Mouse (Mus musculus) embryonic facial prominence, embryonic 15.5 days (tissue): Measurements from ENCODE around the gene Slit3. TPM values are rescaled to one million over a fixed set of nuclear protein-coding genes. Genes with fewer than 3 reads are reported as not detected.

Experiments used
- ATAC-seq: fragments of 200-750 bp; cut with Nextera tagmentation; 2 replicates; pipeline ENCODE4 v1.8.0; 2017; ENCODE audit warnings: low read depth, moderate TSS enrichment; ENCODE audit not compliant: insufficient number of reproducible peaks, low FRiP score, low TSS enrichment
- H3K27ac ChIP-seq: fragments of 300-500 bp; sonication (generic); replicated peaks from 2 replicates; pipeline ENCODE4 v1.5.1; 2015; ENCODE audit warnings: mild to moderate bottlenecking, inconsistent platforms
- H3K27me3 ChIP-seq: fragments of 300-500 bp; sonication (generic); 2 replicates; pipeline ENCODE4 v1.6.1; 2015; ENCODE audit warnings: inconsistent platforms
- H3K36me3 ChIP-seq: fragments of 300-500 bp; sonication (generic); 2 replicates; pipeline ENCODE4 v1.6.1; 2015; ENCODE audit warnings: mild to moderate bottlenecking, inconsistent platforms
- H3K4me1 ChIP-seq: fragments of 300-500 bp; sonication (generic); 2 replicates; pipeline ENCODE4 v1.6.1; 2015; ENCODE audit warnings: inconsistent platforms
- H3K4me2 ChIP-seq: fragments of 300-500 bp; sonication (generic); replicated peaks from 2 replicates; pipeline ENCODE4 v1.6.1; 2015; ENCODE audit warnings: mild to moderate bottlenecking, inconsistent platforms
- H3K4me3 ChIP-seq: fragments of 300-500 bp; sonication (generic); replicated peaks from 2 replicates; pipeline ENCODE4 v1.5.1; 2015; ENCODE audit warnings: mild to moderate bottlenecking, inconsistent platforms
- H3K9ac ChIP-seq: fragments of 300-500 bp; sonication (generic); 2 replicates; pipeline ENCODE4 v1.6.1; 2015; ENCODE audit warnings: inconsistent platforms
- H3K9me3 ChIP-seq: fragments of 300-500 bp; sonication (generic); replicated peaks from 2 replicates; pipeline ENCODE4 v1.6.1; 2016; ENCODE audit warnings: inconsistent platforms
- WGBS: fragments of 180-500 bp; shearing (Covaris S2); methylation state at CpG from one replicate; pipeline ENCODE4 v1.1.7; 2015; 5-methylcytosine and 5-hydroxymethylcytosine counted together
- polyA plus RNA-seq: library from polyadenylated mRNA; unstranded; fragments of >200 nt; fragmentation: Nextera tagmentation; extraction: Ambion mirVana; gene quantifications from 2 replicates; pipeline ENCODE4 v1.2.1, GENCODE M21; 2015

Gene Slit3
- polyA plus RNA-seq, 1 experiment from 2014 or later = 27.6 TPM

GRCm38 (mm10) chr11:35504916-35505315 is 383.9 kb downstream of the Slit3 start:
- Histone ChIP-seq H3K4me3 (no peak overlapping the region), H3K4me2 (no peak overlapping the region), H3K36me3 (no peaks in the 10 kb centered on the region), H3K9me3 (no peaks in the 10 kb centered on the region), H3K9ac (no peak overlapping the region), H3K4me1 (peaks cover 26% of the 10 kb centered on the region), H3K27me3 (no peaks in the 10 kb centered on the region), H3K27ac (no peak overlapping the region)
- WGBS = 66% methylated on average over 8 of the region's 8 CpGs
- no peak for ATAC-seq

GRCm38 (mm10) chr11:35505316-35505715 is 384.3 kb downstream of the Slit3 start:
- ATAC-seq = no peak
- WGBS = 63% methylated on average over 4 of the region's 4 CpGs
- H3K9me3 ChIP-seq = no peaks in the 10 kb centered on the region
- peaks cover 26% of the 10 kb centered on the region for H3K4me1 ChIP-seq
- H3K9ac ChIP-seq = no peak overlapping the region
- no peak overlapping the region for H3K27ac ChIP-seq
- H3K4me2 ChIP-seq = no peak overlapping the region
- no peak overlapping the region for H3K4me3 ChIP-seq
- no peaks in the 10 kb centered on the region for H3K27me3 ChIP-seq
- no peaks in the 10 kb centered on the region for H3K36me3 ChIP-seq

GRCm38 (mm10) chr11:35505817-35506216 is 384.8 kb downstream of the Slit3 start:
- H3K4me1 ChIP-seq = peaks cover 26% of the 10 kb centered on the region
- H3K4me3 ChIP-seq = no peak overlapping the region
- ATAC-seq = no peak
- H3K9ac ChIP-seq = no peak overlapping the region
- no peaks in the 10 kb centered on the region for H3K36me3 ChIP-seq
- H3K27ac ChIP-seq = no peak overlapping the region
- no peaks in the 10 kb centered on the region for H3K9me3 ChIP-seq
- 44% methylated on average over 9 of the region's 9 CpGs for WGBS
- no peaks in the 10 kb centered on the region for H3K27me3 ChIP-seq
- H3K4me2 ChIP-seq = no peak overlapping the region

GRCm38 (mm10) chr11:35507781-35508390 is 386.9 kb downstream of the Slit3 start:
- WGBS = 68% methylated on average over 9 of the region's 9 CpGs

GRCm38 (mm10) chr11:35512686-35513085 is 391.7 kb downstream of the Slit3 start:
- Histone ChIP-seq H3K4me1 (peaks cover 40% of the 10 kb centered on the region), H3K4me3 (no peak overlapping the region), H3K36me3 (no peaks in the 10 kb centered on the region), H3K9ac (no peak overlapping the region), H3K4me2 (no peak overlapping the region), H3K27ac (0 out of 2 replicates have a peak overlapping the region, but pooled peaks have one; percentile 44), H3K27me3 (no peaks in the 10 kb centered on the region), H3K9me3 (no peaks in the 10 kb centered on the region)
- peak; percentile 29; the same call in 1 of the 2 replicates for ATAC-seq
- 6% methylated on average over 4 of the region's 4 CpGs for WGBS

More at GRCm38 (mm10) chr11:35507781-35508390, 386.9 kb downstream of the Slit3 start:
- Histone ChIP-seq H3K27ac (no peak overlapping the region), H3K9me3 (no peaks in the 10 kb centered on the region), H3K4me2 (no peak overlapping the region), H3K4me3 (no peak overlapping the region), H3K36me3 (no peaks in the 10 kb centered on the region), H3K9ac (no peak overlapping the region), H3K27me3 (no peaks in the 10 kb centered on the region), H3K4me1 (peaks cover 37% of the 10 kb centered on the region)
- no peak for ATAC-seq

- ATAC-seq = no peak
- Histone ChIP-seq H3K4me1 (peaks cover 35% of the 10 kb centered on the region), H3K9ac (no peak overlapping the region), H3K4me2 (no peak overlapping the region), H3K9me3 (no peaks in the 10 kb centered on the region), H3K36me3 (no peaks in the 10 kb centered on the region), H3K4me3 (no peak overlapping the region), H3K27ac (0 out of 2 replicates have a peak overlapping the region, but pooled peaks have one; percentile 44), H3K27me3 (no peaks in the 10 kb centered on the region)
- WGBS = 18% methylated on average over 6 of the region's 6 CpGs
Observed at GRCm38 (mm10) chr11:35513343-35513742, 392.3 kb downstream of the Slit3 start.

- ATAC-seq = no peak
- peaks cover 12% of the 10 kb centered on the region for H3K4me1 ChIP-seq
- H3K27me3 ChIP-seq = no peaks in the 10 kb centered on the region
- H3K9me3 ChIP-seq = no peaks in the 10 kb centered on the region
- no peak overlapping the region for H3K9ac ChIP-seq
- H3K4me2 ChIP-seq = no peak overlapping the region
- 29% methylated on average over 10 of the region's 10 CpGs for WGBS
- no peaks in the 10 kb centered on the region for H3K36me3 ChIP-seq
- H3K4me3 ChIP-seq = no peak overlapping the region
- H3K27ac ChIP-seq = no peak overlapping the region
Observed at GRCm38 (mm10) chr11:35522802-35523452, 401.9 kb downstream of the Slit3 start.

GRCm38 (mm10) chr11:35523773-35524172 is 402.7 kb downstream of the Slit3 start:
- Histone ChIP-seq H3K4me2 (no peak overlapping the region), H3K9me3 (no peaks in the 10 kb centered on the region), H3K4me1 (peaks cover 16% of the 10 kb centered on the region), H3K36me3 (no peaks in the 10 kb centered on the region), H3K4me3 (no peak overlapping the region), H3K27me3 (no peaks in the 10 kb centered on the region), H3K27ac (no peak overlapping the region), H3K9ac (no peak overlapping the region)
- 0 out of 2 replicates have a peak, but pooled peaks have one; percentile 6 for ATAC-seq
- 69% methylated on average over 4 of the region's 4 CpGs for WGBS

- Histone ChIP-seq H3K36me3 (no peaks in the 10 kb centered on the region), H3K9ac (no peak overlapping the region), H3K27me3 (no peaks in the 10 kb centered on the region), H3K4me2 (no peak overlapping the region), H3K9me3 (no peaks in the 10 kb centered on the region), H3K4me3 (no peak overlapping the region), H3K4me1 (peaks cover 16% of the 10 kb centered on the region), H3K27ac (no peak overlapping the region)
- no peak for ATAC-seq
- 86% methylated on average over 9 of the region's 9 CpGs for WGBS
Observed at GRCm38 (mm10) chr11:35526219-35526762, 405.3 kb downstream of the Slit3 start.

- no peaks in the 10 kb centered on the region for H3K36me3 ChIP-seq
- H3K4me2 ChIP-seq = no peak overlapping the region
- no peaks in the 10 kb centered on the region for H3K9me3 ChIP-seq
- no peaks in the 10 kb centered on the region for H3K27me3 ChIP-seq
- WGBS = 48% methylated on average over 7 of the region's 7 CpGs
- H3K27ac ChIP-seq = no peak overlapping the region
- no peak overlapping the region for H3K9ac ChIP-seq
- peaks cover 12% of the 10 kb centered on the region for H3K4me1 ChIP-seq
- no peak; the same call in 1 of the 2 replicates for ATAC-seq
- H3K4me3 ChIP-seq = no peak overlapping the region
Observed at GRCm38 (mm10) chr11:35527816-35528462, 406.9 kb downstream of the Slit3 start.

GRCm38 (mm10) chr11:35535027-35535426 is 414.0 kb downstream of the Slit3 start:
- Histone ChIP-seq H3K4me1 (no peaks in the 10 kb centered on the region), H3K9ac (no peak overlapping the region), H3K4me3 (no peak overlapping the region), H3K27me3 (0 out of 2 replicates have a peak, but pooled peaks cover 4% of the 10 kb centered on the region), H3K36me3 (no peaks in the 10 kb centered on the region), H3K9me3 (no peaks in the 10 kb centered on the region), H3K27ac (no peak overlapping the region), H3K4me2 (no peak overlapping the region)
- 63% methylated on average over 6 of the region's 6 CpGs for WGBS
- ATAC-seq = no peak
